Mouse (Mus musculus) neural tube, embryonic 10.5 days (tissue): ENCODE data around the gene Pten.
"Not testable (repeated sequence)": the region's sequence is repeated elsewhere in the genome, so short reads cannot be mapped to it uniquely, and the experiment has no call there.

Experiments used
- DNase-seq: peaks from one replicate; pipeline ENCODE4 v3.0.0-alpha.2; 2017; ENCODE audit warnings: low spot score; ENCODE audit errors: extremely low spot score

Gene Pten

DNA sequence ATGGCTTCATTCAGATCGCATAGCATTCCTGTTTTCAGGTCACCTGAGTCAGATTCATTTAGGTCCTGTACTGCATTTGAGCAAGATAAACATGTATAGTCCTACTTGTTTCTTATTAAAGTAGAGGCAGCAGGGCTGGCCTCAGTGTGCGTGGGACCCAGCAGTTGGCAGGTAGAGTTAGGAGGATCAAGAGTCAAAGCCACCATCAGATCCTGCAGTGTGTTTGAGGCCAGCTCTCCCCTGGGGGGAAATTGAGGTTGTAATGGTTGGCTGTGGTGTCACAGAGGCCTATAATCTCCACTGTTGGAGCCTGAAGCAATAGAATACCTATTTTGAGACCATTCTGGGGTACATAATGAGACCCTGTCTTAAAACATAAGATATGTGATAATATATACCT, 50.3 kb downstream of the Pten start:
- no peak for DNase-seq

DNA sequence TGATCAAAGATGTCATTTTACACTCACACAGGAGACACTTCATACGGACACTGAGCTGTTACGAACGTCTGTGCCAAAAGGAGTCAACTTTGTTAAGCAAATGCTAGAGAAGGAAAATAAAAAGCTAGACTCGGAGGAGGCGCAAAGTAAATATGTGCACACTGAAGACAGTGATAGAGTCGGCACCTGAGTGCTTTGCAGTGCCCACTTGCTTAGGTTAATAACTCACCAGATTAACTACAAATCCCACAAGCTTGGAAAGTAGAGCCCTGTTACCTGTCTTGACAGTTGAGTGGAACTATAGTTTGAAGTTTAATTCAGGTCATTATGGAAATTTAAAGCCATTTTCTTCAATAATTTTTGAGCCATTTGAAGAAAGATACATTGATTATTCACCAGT, 51.4 kb downstream of the Pten start:
- DNase-seq, result no peak

GRCm38 (mm10) chr19:32809117-32809516, 51.8 kb downstream of the Pten start:
- DNase-seq, result no peak

- no peak for DNase-seq
Observed at GRCm38 (mm10) chr19:32818759-32819158, 61.5 kb downstream of the Pten start.

DNA sequence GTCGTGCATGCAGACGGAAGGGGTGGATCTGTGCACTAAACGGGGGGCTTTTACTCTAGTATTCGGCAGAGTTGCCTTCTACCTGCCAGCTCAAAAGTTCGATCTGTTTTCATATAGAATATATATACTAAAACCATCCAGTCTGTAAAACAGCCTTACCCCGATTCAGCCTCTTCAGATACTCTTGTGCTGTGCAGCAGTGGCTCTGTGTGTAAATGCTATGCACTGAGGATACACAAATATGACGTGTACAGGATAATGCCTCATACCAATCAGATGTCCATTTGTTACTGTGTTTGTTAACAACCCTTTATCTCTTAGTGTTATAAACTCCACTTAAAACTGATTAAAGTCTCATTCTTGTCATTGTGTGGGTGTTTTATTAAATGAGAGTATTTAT, 65.7 kb downstream of the Pten start:
- DNase-seq, result not testable (repeated sequence)

GRCm38 (mm10) chr19:32826616-32827015, 69.3 kb downstream of the Pten start:
- no peak for DNase-seq

DNA sequence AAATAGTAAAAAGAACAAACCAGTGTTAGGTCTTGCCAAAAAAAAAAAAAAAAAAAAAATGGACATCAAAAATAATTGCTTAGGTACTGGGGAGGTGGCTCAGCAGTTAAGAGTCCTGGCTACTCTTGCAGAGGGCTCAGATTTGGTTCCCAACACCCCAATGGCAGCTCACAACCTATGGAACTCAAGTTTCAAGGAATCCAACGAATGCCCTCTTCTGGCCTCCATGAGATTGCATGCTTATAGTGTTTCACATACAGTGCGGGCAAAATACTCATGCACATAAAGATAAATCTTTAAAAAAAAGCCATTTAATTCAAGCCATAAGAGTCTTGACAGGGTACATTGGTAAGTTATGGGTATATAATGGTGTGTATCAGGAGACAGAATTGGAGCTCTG, 72.6 kb downstream of the Pten start:
- no peak for DNase-seq

GRCm38 (mm10) chr19:32831286-32831685, 74.0 kb downstream of the Pten start:
- no peak for DNase-seq

- no peak for DNase-seq
Observed at GRCm38 (mm10) chr19:32840491-32840890, 83.2 kb downstream of the Pten start.

GRCm38 (mm10) chr19:32844486-32844885, 87.2 kb downstream of the Pten start:
- DNase-seq, result no peak

DNA sequence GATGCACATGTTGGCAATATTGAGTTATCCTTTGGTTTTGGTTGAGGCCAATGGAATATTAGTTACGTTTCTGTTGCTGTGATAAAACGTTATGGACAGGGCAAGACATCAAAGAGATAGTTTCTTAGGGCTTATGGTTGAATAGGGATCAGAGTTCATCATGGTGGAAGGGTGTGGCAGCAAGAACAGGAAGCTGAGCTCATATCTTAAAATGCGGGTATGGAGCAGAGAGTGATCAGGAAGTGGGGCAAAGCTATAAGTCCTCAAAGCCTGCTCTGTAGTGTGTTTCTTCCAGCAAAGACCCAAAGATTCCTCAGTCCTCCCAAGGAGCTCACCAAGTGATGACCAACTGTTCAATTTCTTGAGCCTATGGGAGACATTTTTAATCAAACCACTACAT, 90.7 kb downstream of the Pten start:
- DNase-seq, result no peak

GRCm38 (mm10) chr19:32852306-32852705, 95.0 kb downstream of the Pten start:
- DNase-seq, result no peak

- DNase-seq, result no peak
Observed at GRCm38 (mm10) chr19:32861675-32862575, 104.6 kb downstream of the Pten start.

DNA sequence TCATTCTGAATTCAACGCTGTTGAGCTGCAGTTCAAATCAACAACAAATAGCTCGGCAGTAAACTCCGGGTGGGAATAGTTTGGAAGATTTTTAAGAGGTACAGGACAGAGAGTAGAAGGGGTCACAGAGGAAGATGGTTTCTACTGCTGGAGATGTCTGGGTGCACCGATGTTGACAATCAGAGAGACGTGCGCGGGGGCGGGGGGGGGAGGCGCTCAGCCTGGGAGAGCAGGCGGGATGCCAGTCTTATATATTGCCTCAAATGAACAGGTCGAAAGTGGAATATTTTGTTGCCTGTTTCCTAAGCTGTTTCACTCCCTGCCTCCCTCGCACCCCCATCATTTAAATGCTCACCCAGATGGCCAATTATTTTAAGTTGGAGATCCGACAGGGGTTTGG, 109.5 kb downstream of the Pten start:
- DNase-seq, result no peak

DNA sequence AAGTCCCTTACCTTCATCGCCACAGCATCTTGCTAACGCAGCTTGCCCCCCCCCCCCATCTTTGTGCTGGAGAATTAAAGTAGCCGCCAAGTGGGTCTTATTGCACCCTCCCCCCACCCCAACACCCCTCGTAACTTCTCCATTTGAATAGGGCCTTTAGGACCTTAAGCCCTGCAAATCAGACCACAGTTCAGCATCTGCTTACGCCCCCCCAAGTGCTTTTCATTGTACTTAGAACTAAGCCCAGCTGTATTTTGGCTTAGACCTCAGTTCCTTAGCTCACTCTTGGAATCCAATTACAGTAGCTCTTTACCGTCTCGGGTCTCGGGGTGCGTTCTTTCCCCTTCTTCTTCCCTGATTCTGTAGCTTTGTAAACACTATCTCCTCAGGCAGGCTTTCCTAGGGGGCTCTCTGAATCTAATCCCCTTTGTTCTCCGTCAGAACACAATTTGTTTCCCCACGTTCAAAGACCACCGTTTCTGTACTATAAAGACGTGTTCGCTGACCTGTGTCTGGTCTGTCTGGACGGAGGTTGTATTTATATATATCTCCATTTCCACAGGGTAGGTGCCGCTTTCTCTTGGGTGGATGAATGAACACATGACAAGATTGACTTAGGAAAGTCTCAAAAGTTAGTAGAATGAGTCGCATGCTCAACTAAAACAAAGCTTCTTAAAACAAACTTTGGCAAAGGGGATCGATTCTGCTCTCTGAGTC, 110.0 kb downstream of the Pten start:
- DNase-seq, result no peak

DNA sequence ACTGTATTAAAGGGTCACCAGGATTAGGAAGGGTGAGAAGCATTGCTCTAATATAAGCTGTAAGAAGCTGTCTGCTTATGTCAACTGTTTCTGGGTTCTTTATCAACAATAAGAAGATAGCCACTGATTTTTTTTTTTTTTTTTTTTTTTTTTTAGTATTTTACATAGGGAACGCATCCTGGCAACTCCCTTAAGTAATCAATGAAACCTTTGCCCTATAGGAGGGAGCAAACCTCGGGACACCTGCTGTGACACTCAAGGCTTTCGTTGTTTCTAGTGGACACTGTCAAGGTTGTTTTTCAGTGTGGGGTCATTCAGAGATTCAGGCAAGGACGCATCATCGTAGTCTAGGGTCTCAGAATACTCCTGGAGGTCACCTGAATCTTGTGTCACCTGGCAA, 111.3 kb downstream of the Pten start:
- DNase-seq, result no peak

GRCm38 (mm10) chr19:32869053-32869680, 111.9 kb downstream of the Pten start:
- no peak for DNase-seq

- no peak for DNase-seq
Observed at GRCm38 (mm10) chr19:32873904-32874637, 116.8 kb downstream of the Pten start.
